Mouse (Mus musculus) lung, postnatal 0 days (tissue): ENCODE data around the gene Mink1. TPM values are rescaled to one million over a fixed set of nuclear protein-coding genes. Genes with fewer than 3 reads are reported as not detected.

Experiments
- ATAC-seq: fragments of 200-750 bp; cut with Nextera tagmentation; 2 replicates; pipeline ENCODE4 v1.8.0; 2017; ENCODE audit warnings: moderate library complexity
- DNase-seq: peaks from one replicate; pipeline ENCODE4 v3.0.0-alpha.2; 2016; ENCODE audit warnings: low spot score
- H3K27ac ChIP-seq: fragments of 300-500 bp; sonication (generic); 2 replicates; pipeline ENCODE4 v1.5.1; 2014; ENCODE audit warnings: antibody characterized with exemption, mild to moderate bottlenecking, low read length, mixed read lengths
- H3K27me3 ChIP-seq: fragments of 300-500 bp; sonication (generic); replicated peaks from 2 replicates; pipeline ENCODE4 v1.6.1; 2014; ENCODE audit warnings: low read length, mixed read lengths; ENCODE audit not compliant: insufficient read depth
- H3K36me3 ChIP-seq: fragments of 300-500 bp; sonication (generic); 2 replicates; pipeline ENCODE4 v1.6.1; 2014; ENCODE audit warnings: low read length, mixed read lengths; ENCODE audit not compliant: insufficient read depth
- H3K4me1 ChIP-seq: fragments of 300-500 bp; sonication (generic); 2 replicates; pipeline ENCODE4 v1.6.1; 2014; ENCODE audit warnings: antibody characterized with exemption, low read depth, low read length, mixed read lengths; ENCODE audit not compliant: insufficient read depth
- H3K4me2 ChIP-seq: fragments of 300-500 bp; sonication (generic); replicated peaks from 2 replicates; pipeline ENCODE4 v1.6.1; 2014; ENCODE audit warnings: low read depth, mild to moderate bottlenecking, low read length, moderate library complexity, mixed read lengths
- H3K4me3 ChIP-seq: fragments of 300-500 bp; sonication (generic); 2 replicates; pipeline ENCODE4 v1.5.1; 2014; ENCODE audit warnings: low read depth, low read length
- H3K9ac ChIP-seq: fragments of 300-500 bp; sonication (generic); replicated peaks from 2 replicates; pipeline ENCODE4 v1.6.1; 2014; ENCODE audit warnings: low read depth, mild to moderate bottlenecking
- H3K9me3 ChIP-seq: fragments of 300-500 bp; sonication (generic); 2 replicates; pipeline ENCODE4 v1.6.1; 2016; ENCODE audit warnings: low read length, mixed read lengths
- CTCF ChIP-seq: IDR thresholded peaks from 2 replicates; pipeline ENCODE4 v1.5.1; 2016; ENCODE audit warnings: antibody characterized with exemption, mild to moderate bottlenecking
- EP300 ChIP-seq: IDR thresholded peaks from 2 replicates; pipeline ENCODE4 v1.6.1; 2016; ENCODE audit warnings: antibody characterized with exemption, mild to moderate bottlenecking, control low read depth
- WGBS: fragments of 180-500 bp; shearing (Covaris S2); extraction: QIAGEN DNeasy Blood & Tissue Kit; methylation state at CpG from one replicate; pipeline ENCODE4 v1.1.7; 2014; 5-methylcytosine and 5-hydroxymethylcytosine counted together
- polyA plus RNA-seq: library from polyadenylated mRNA; unstranded; fragments of >200 nt; fragmentation: Nextera tagmentation; extraction: Ambion mirVana; gene quantifications from 2 replicates; pipeline ENCODE4 v1.2.1, GENCODE M21; 2015

Mink1 gene
- polyA plus RNA-seq, 1 experiment from 2014 or later: 7.4 TPM

DNA sequence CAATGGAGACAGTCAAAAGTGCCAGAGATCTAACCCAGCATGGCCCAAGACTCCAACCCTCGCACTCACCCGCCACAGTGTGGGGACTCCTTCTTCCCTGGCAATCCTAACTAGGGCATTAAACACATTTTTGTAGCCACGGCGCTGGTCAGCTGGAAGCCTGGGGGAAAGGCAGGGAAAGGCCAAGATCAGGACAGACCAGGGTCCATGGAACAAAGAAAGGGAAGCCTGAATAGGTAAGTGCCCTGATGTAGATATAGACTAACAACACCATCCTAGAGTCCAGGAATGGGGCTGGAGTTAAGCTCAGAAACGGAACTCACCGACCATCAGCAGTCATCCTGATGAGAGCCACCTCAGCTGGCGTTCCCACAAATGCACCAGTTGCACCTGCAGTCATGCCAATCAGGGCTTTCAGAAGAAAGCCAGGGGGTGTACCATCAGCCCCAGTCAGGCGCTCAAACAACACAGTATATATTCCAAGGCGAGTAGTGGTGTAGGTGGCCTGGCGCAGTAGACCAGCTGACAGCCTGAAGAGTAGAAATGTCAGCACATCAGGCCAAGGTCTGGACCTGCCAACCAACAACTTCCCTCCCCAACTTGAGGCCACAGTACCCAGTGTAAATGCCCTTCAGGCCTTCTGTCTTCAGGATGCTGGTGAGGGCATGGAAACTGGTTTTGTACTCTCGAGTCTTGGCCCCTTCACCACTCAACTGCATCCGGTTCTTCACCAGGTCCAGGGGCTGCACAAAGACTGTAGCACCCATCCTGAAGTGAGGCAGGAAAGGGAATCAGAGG is 83.0 kb downstream of the Mink1 start:
- Histone ChIP-seq H3K9ac (peak overlapping the region; percentile 76; the same call in 1 of the 2 replicates), H3K4me3 (peak overlapping the region; percentile 68; the same call in 1 of the 2 replicates), H3K4me1 (peaks cover 14% of the 10 kb centered on the region; the same call in 1 of the 2 replicates), H3K4me2 (peak overlapping the region; percentile 81), H3K27me3 (no peaks in the 10 kb centered on the region), H3K36me3 (peaks cover 32% of the 10 kb centered on the region), H3K9me3 (no peaks in the 10 kb centered on the region), H3K27ac (peak overlapping the region; percentile 91; the same call in 1 of the 2 replicates)
- DNase-seq (no peak), ATAC-seq (no peak)
- TF ChIP-seq EP300: no peak
- no peak for TF ChIP-seq CTCF
- 87% methylated on average over 12 of the region's 12 CpGs for WGBS

DNA sequence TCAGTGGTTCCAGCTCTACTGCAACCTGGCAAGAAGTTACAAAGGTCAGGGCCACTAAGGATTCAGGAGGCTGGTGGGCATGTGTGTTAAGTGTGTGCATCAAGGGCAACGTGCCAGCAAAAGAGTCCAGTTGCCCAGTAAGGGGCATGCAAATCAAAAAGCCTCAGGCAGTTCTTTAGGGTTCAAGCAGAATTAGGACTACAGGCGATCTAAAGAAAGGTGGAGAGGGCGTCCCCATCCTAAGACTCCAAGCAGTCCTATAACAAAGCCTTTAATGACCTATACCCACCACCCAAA is 83.5 kb downstream of the Mink1 start:
- Histone ChIP-seq H3K36me3 (peaks cover 38% of the 10 kb centered on the region), H3K4me3 (peak overlapping the region; percentile 68), H3K27ac (peak overlapping the region; percentile 91), H3K9ac (peak overlapping the region; percentile 76), H3K4me1 (peaks cover 14% of the 10 kb centered on the region; the same call in 1 of the 2 replicates), H3K4me2 (peak overlapping the region; percentile 81), H3K27me3 (no peaks in the 10 kb centered on the region), H3K9me3 (no peaks in the 10 kb centered on the region)
- DNase-seq (peak; percentile 31), ATAC-seq (no peak)
- no peak for TF ChIP-seq EP300
- no peak for TF ChIP-seq CTCF
- 33% methylated on average over 3 of the region's 3 CpGs for WGBS

DNA sequence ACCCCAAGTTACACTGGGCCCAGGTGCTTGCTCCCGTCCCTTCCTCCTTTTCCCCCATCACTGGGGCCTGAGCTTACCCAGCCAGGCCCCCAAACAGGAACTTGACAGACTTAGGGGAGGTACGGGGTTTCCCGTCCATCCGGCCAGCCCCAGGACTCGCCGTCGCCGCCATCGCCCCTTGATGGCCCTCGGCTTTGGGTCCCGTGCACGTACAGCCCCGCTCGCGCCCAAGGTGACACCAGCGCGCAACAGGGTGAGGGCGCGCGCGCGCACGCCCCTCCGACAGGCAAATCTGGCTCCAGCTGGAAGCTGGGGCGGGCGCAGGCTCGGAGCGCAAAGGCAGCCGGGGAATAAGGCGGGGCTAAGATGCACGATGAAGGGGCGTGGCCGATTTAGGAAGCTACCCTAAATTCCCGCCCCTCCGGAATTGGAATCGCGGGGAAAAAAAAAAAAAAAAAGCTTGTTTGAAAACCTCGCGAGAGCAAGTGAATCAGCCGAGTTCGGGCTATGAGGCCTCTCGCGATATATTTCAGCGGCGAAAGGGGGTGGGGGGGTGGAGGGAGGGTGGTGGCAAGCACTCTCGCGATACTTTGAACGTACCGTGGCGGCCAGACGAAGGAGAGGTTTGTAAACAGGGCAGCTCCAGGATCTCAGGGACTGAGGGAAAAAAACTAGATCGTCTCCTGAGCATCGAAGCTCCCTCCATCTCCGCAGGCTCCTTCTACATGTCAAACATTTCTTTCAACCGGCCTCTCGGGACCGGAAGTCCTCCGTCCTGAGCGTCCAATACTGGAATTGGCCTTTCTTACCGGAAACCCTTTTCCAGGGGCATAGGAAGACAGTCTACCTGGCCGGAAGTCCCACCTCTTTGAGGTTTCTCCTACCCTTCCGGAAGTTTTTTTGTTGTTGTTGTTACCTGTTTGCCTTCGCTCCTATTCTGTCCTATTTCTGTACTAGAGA is 84.3 kb downstream of the Mink1 start, which contains the start of the genes Rnf167 and Slc25a11:
Gene Rnf167 (plus strand): TSS at position 545 of the 960 bp plus-strand sequence.
Gene Slc25a11 (minus strand): TSS at position 789 of the 960 bp plus-strand sequence.
- peak within 1 kb of the TSS; percentile 70 for H3K4me3 ChIP-seq
- no peaks in the 10 kb centered on the region for H3K9me3 ChIP-seq
- peak within 1 kb of the TSS; percentile 92 for H3K9ac ChIP-seq
- H3K27me3 ChIP-seq: no peaks in the 10 kb centered on the region
- H3K4me2 ChIP-seq: peak within 1 kb of the TSS; percentile 96
- H3K27ac ChIP-seq: peak within 1 kb of the TSS; percentile 97
- TF ChIP-seq EP300: peak; percentile 90
- peak; percentile 44 for TF ChIP-seq CTCF
- peaks cover 19% of the 10 kb centered on the region; the same call in 1 of the 2 replicates for H3K4me1 ChIP-seq
- WGBS: under 1% methylated on average over 63 of the region's 63 CpGs
- peak; percentile 92 for ATAC-seq
- DNase-seq: peak; percentile 100
- peaks cover 43% of the 10 kb centered on the region for H3K36me3 ChIP-seq

DNA sequence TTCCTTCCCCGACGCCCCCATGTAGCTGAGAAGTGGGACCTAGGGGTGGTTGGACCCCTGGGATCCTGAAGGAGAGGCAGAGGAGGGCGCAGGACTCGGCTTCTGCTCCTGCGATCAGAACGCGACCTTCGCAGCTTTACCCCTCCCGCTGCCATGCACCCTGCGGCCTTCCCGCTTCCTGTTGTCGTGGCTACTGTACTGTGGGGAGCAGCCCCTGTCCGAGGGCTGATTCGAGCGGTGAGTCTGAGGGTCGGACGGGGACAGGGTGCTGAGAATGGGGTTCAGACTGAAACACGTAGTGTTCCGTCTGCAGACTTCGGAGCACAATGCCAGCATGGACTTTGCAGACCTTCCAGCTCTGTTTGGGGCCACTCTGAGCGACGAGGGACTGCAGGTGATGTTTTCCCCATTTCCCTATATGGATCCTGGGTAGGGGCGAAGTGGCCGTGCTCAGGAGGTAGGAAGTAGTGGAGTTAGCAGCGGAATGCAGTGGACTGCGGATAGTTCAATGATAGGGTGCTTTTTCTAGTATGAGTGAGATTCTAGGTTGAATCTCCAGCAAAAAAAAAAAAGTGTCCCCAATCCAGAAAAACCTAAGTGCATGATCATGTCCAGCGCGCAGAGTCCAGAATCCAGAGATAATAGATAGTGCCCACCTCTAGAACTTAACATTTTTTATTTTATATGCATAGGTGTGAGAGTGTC is 85.2 kb downstream of the Mink1 start:
- Histone ChIP-seq H3K9me3 (no peaks in the 10 kb centered on the region), H3K4me1 (peaks cover 25% of the 10 kb centered on the region; the same call in 1 of the 2 replicates), H3K36me3 (peaks cover 43% of the 10 kb centered on the region), H3K9ac (peak overlapping the region; percentile 92), H3K27me3 (no peaks in the 10 kb centered on the region), H3K27ac (peak overlapping the region; percentile 97), H3K4me3 (peak overlapping the region; percentile 70), H3K4me2 (peak overlapping the region; percentile 96)
- WGBS: 2% methylated on average over 28 of the region's 28 CpGs
- TF ChIP-seq EP300 (no peak), CTCF (no peak)
- ATAC-seq (0 out of 2 replicates have a peak, but pooled peaks have one; percentile 4), DNase-seq (peak; percentile 23)

DNA sequence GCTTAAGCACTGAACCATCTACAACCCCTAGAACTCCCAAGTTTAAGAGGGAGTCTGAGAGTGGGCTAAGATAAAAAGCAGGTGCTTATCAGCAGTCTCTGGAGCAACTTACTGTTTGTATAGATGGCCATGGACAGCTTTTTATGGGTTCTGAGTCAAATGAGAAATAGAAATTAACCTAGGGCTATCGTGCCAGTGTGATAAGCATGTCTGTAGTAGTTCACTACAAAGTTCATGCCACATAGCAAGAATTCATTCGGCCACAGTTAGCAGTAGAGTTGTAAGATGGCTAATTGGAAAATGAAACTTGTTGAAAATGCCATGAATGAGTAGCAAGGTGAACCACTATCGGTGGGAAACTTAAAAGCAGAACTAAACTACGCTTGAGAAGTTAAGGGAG is 85.8 kb downstream of the Mink1 start:
- Histone ChIP-seq H3K36me3 (peaks cover 42% of the 10 kb centered on the region), H3K27me3 (no peaks in the 10 kb centered on the region), H3K9ac (peak overlapping the region; percentile 92; the same call in 1 of the 2 replicates), H3K4me3 (peak overlapping the region; percentile 70), H3K27ac (no peak overlapping the region), H3K4me2 (peak overlapping the region; percentile 96), H3K9me3 (no peaks in the 10 kb centered on the region), H3K4me1 (peaks cover 25% of the 10 kb centered on the region; the same call in 1 of the 2 replicates)
- 70% methylated on average over 4 of the region's 4 CpGs for WGBS
- ATAC-seq (no peak), DNase-seq (no peak)
- TF ChIP-seq EP300 (no peak), CTCF (no peak)
